Mouse (Mus musculus): ENCODE measurements around the gene Car8. TPM values are rescaled to one million over a fixed set of nuclear protein-coding genes. Genes with fewer than 3 reads are reported as not detected.

Gene Car8
- total and polyA plus RNA-seq, 3 experiments = 0.31 TPM; not detected in 1

DNA sequence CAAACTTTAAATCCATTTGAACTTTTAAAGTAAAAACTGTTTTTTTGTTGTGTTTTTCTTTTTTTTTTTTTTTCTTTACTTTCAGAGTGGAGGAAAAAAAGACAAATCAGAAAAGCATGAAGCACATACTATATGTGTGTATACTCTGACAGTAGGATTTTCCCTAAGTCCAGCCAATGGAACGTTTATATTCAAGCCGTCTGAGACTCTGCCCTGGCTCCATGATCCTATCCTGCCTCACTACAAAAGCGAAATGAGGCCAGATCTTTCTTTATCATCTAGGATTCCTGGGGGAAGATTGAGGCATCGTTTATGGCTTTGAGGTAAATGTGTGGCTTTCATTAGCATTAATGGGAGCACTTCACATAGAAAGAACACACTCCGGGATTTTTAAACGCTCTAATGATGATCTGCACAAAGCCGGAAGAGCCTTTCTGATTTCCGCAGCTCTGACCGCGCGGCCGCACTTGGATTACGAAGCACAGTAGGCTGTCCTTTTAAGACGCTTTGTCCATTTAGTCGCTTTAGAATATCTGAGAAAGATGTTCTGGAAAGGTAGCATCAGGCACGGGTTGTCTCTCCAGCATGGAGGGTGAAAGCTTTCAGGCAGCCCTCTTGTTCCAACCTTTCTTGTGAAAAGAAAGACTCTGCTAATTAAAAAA is 128.8 kb downstream of the Car8 start:
- Histone ChIP-seq H3K36me3 (ENCODE audit: control insufficient read depth in 1 of 2, insufficient read depth in 2 of 2, low read length in 2 of 2) (no peaks in the 10 kb centered on the region; a peak in 1 of 4 replicates), H3K79me2 (ENCODE audit: control insufficient read depth, insufficient read depth, low read length, poor library complexity) (no peaks in the 10 kb centered on the region), H3K27me3 (ENCODE audit: control insufficient read depth in 1 of 2, insufficient read depth in 2 of 2, low read length in 2 of 2) (no peaks in the 10 kb centered on the region), H3K9me3 (replicated peaks; ENCODE audit: insufficient read depth, low read length) (no peaks in the 10 kb centered on the region), H3K4me3 (ENCODE audit: control insufficient read depth in 1 of 2, insufficient read depth in 1 of 2, low read depth in 2 of 2, low read length in 2 of 2) (no peak overlapping the region), H3K9ac (ENCODE audit: control insufficient read depth, low read depth, low read length, poor library complexity, severe bottlenecking) (no peak overlapping the region), H3K27ac (ENCODE audit: control insufficient read depth, low read depth, low read length) (no peak overlapping the region), H3K4me1 (ENCODE audit: control insufficient read depth in 1 of 2, insufficient read depth in 2 of 2, low read length in 2 of 2) (no peaks in the 10 kb centered on the region)
- no peak for DNase-seq (ENCODE audit: low read depth, low spot score)
- TF ChIP-seq MAFK (IDR thresholded peaks at IDR 0.05; ENCODE audit: borderline replicate concordance, low read depth, low read length) = no peak
- no peak for TF ChIP-seq EP300 (IDR thresholded peaks at IDR 0.05; ENCODE audit: low read depth in 1 of 2, low read length in 2 of 2)
- TF ChIP-seq TCF12 (IDR thresholded peaks at IDR 0.05; ENCODE audit: low read depth, low read length) = no peak

DNA sequence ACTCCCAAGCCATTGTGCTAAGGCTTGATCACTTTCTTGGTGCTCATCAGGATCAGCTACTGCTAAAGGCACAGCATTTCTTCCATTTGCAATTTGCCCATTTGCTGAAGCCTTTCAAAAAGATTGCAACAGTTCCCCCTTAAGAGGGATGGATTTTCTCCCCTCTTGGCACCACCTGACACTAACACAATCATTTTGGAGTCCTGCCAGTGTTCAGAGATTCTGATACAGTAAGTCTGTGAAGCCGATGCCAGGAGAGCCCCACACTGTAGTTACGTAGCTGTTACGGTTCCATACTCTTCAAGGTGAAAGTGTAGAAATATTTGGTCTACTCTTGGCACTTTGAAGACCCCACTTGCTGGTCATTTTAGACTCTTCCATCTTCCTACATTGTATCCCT is 137.4 kb downstream of the Car8 start:
- Histone ChIP-seq H3K27me3 (ENCODE audit: control insufficient read depth in 1 of 2, insufficient read depth in 2 of 2, low read length in 2 of 2) (no peaks in the 10 kb centered on the region), H3K9me3 (replicated peaks; ENCODE audit: insufficient read depth, low read length) (no peaks in the 10 kb centered on the region), H3K4me1 (ENCODE audit: control insufficient read depth in 1 of 2, insufficient read depth in 2 of 2, low read length in 2 of 2) (no peaks in the 10 kb centered on the region), H3K27ac (ENCODE audit: control insufficient read depth, low read depth, low read length) (no peak overlapping the region), H3K36me3 (ENCODE audit: control insufficient read depth in 1 of 2, insufficient read depth in 2 of 2, low read length in 2 of 2) (no peaks in the 10 kb centered on the region), H3K79me2 (ENCODE audit: control insufficient read depth, insufficient read depth, low read length, poor library complexity) (no peaks in the 10 kb centered on the region), H3K4me3 (ENCODE audit: control insufficient read depth in 1 of 2, insufficient read depth in 1 of 2, low read depth in 2 of 2, low read length in 2 of 2) (no peak overlapping the region), H3K9ac (ENCODE audit: control insufficient read depth, low read depth, low read length, poor library complexity, severe bottlenecking) (no peak overlapping the region)
- no peak for TF ChIP-seq USF1 (IDR thresholded peaks at IDR 0.05; ENCODE audit: low read depth, low read length)
- TF ChIP-seq USF2 (IDR thresholded peaks at IDR 0.05; ENCODE audit: borderline replicate concordance in 1 of 2, insufficient read depth in 1 of 2, low read depth in 1 of 2, low read length in 2 of 2) = no peak
- no peak for TF ChIP-seq CHD1 (IDR thresholded peaks at IDR 0.05; ENCODE audit: low read depth, low read length)
- no peak for TF ChIP-seq MXI1 (IDR thresholded peaks at IDR 0.05; ENCODE audit: low read depth, low read length)
- TF ChIP-seq UBTF (IDR thresholded peaks at IDR 0.05; ENCODE audit: borderline replicate concordance, insufficient read depth, low read depth, low read length) = no peak
- TF ChIP-seq MAFK (IDR thresholded peaks at IDR 0.05; ENCODE audit: borderline replicate concordance, low read depth, low read length) = no peak
- no peak for TF ChIP-seq MAZ (IDR thresholded peaks at IDR 0.05; ENCODE audit: low read depth, low read length)
- TF ChIP-seq NRF1 (IDR thresholded peaks at IDR 0.05; ENCODE audit: insufficient read depth, low read depth, low read length, poor library complexity, severe bottlenecking) = no peak
- no peak for TF ChIP-seq MYB (IDR thresholded peaks at IDR 0.05; ENCODE audit: low read depth, low read length)
- no peak for TF ChIP-seq POLR2A (IDR thresholded peaks at IDR 0.05; ENCODE audit: control insufficient read depth in 1 of 2, insufficient read depth in 1 of 2, low read depth in 1 of 2, low read length in 2 of 2, poor library complexity in 1 of 2)
- no peak for TF ChIP-seq POLR2AphosphoS2 (IDR thresholded peaks at IDR 0.05; ENCODE audit: low read length)
- TF ChIP-seq ZNF384 (IDR thresholded peaks at IDR 0.05; ENCODE audit: low read depth, low read length) = no peak
- DNase-seq (ENCODE audit: low read depth, low spot score) = peak; percentile 16

Measured in MEL (cell line).